Mouse (Mus musculus): ENCODE data around the gene Gfral. TPM values are rescaled to one million over a fixed set of nuclear protein-coding genes. Genes with fewer than 3 reads are reported as not detected.
"Not testable (repeated sequence)": the region's sequence is repeated elsewhere in the genome, so short reads cannot be mapped to it uniquely, and the experiment has no call there.

Gene Gfral
- polyA plus RNA-seq, 1 experiment from 2014 or later: not detected

DNA sequence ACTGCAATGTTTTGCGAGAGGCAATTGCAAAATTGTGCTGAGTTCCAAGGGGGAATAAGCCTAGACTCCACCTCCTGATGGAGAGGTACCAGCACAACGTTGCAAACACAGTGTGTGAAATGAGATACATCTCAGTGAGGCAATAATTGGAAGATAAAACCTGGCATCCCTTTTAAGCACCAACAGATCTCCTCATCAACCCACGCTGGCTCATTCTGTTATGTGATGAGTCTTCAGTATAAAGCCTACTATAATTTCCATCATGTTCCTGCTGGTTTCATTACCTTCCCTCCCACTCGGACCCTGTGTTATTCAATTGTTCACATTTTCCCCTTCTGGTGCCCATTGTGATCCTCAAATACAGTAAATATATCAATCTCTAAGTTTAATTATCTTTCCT, 1.2 kb upstream of the Gfral start:
- no peak overlapping the region for H3K9ac ChIP-seq
- no peak for ATAC-seq (ENCODE audit: insufficient number of reproducible peaks, insufficient read depth, low FRiP score, low TSS enrichment)
- no peaks in the 10 kb centered on the region for H3K27me3 ChIP-seq
- H3K4me1 ChIP-seq: no peaks in the 10 kb centered on the region
- no peak overlapping the region for H3K4me2 ChIP-seq (replicated peaks)
- no peaks in the 10 kb centered on the region for H3K36me3 ChIP-seq
- H3K9me3 ChIP-seq: no peaks in the 10 kb centered on the region
- WGBS: 68% methylated on average over 4 of the region's 4 CpGs
- H3K4me3 ChIP-seq: no peak overlapping the region
- no peak overlapping the region for H3K27ac ChIP-seq

DNA sequence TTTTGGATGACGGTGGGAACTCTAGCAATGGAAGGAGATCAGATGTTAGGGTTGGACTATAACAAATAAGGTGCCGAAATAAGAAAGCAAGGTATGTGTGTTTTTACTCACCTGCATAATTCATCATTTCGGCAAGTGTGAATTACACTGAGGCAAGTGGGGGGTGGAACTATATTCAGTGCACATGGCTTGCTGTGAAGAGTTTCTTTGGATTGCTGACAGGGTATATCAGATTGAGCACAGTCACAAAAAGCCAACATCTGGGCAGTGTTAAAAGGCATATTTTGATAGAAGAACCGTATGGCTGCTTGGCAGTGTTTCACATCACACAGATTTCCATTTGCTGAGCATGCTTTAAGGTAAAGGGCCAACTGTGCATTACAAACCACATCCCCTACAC, 16.5 kb downstream of the Gfral start:
- no peak overlapping the region for H3K4me3 ChIP-seq
- no peaks in the 10 kb centered on the region for H3K27me3 ChIP-seq
- no peak for ATAC-seq (ENCODE audit: insufficient number of reproducible peaks, insufficient read depth, low FRiP score, low TSS enrichment)
- H3K9me3 ChIP-seq: no peaks in the 10 kb centered on the region
- no peak overlapping the region for H3K4me2 ChIP-seq (replicated peaks)
- H3K27ac ChIP-seq: no peak overlapping the region
- no peak overlapping the region for H3K9ac ChIP-seq
- H3K4me1 ChIP-seq: no peaks in the 10 kb centered on the region
- WGBS: 74% methylated on average over 4 of the region's 4 CpGs
- H3K36me3 ChIP-seq: no peaks in the 10 kb centered on the region

DNA sequence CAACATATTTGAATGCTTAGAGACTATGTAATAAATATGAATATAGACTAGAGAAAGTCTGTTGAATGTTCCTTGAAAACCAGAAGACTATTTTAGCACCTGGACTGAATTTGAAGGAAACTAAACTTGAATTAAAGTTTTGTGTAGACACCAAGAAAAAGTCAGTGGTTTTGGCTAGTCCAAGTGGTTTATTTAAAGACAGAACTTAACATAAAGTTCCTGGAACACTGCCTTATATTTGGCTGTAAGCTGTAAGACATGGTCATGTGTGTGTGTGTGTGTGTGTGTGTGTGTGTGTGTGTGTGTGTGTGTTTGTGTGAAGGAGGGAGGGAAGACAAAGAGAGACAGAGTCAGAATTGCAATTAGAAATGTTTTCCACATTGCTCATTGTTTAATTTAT, 34.2 kb downstream of the Gfral start:
- Histone ChIP-seq H3K27me3 (no peaks in the 10 kb centered on the region), H3K4me3 (no peak overlapping the region), H3K36me3 (no peaks in the 10 kb centered on the region), H3K4me2 (replicated peaks) (no peak overlapping the region), H3K9ac (no peak overlapping the region), H3K27ac (no peak overlapping the region), H3K4me1 (no peaks in the 10 kb centered on the region), H3K9me3 (no peaks in the 10 kb centered on the region)
- ATAC-seq (ENCODE audit: insufficient number of reproducible peaks, insufficient read depth, low FRiP score, low TSS enrichment): no peak

DNA sequence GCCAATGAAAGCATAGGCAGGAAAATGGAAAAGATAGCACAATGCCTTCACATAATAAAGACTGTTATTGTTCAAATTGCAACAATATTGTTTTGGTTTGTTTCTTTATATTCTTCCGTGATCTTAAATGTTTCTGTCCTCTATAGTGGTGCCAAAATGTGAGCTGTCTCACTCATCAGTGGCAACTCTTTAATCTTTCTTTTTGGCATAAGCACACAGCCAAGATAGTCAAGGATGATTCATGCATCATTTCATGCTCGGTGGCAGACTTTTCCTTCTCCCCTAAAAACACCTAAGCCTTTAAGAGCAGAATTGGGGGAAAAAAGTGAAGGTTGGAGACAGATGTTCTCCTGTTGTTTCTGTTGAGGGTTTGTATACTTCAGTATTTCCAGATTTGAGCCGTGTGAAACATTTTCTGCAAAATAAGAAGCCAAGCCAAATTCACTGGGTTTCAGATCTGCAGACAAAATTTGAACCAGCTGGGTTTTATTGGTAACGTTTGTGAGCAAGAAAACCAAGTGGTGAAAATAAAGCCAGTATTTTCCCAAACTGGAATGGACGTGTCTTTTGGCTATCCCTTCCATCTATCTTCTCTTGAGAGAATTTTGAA, 40.7 kb downstream of the Gfral start:
- Histone ChIP-seq H3K9me3 (no peaks in the 10 kb centered on the region), H3K4me1 (no peaks in the 10 kb centered on the region), H3K27ac (no peak overlapping the region), H3K9ac (no peak overlapping the region), H3K4me3 (no peak overlapping the region), H3K4me2 (replicated peaks) (no peak overlapping the region), H3K27me3 (no peaks in the 10 kb centered on the region), H3K36me3 (no peaks in the 10 kb centered on the region)
- 43% methylated on average over 5 of the region's 5 CpGs for WGBS
- ATAC-seq (ENCODE audit: insufficient number of reproducible peaks, insufficient read depth, low FRiP score, low TSS enrichment): no peak

DNA sequence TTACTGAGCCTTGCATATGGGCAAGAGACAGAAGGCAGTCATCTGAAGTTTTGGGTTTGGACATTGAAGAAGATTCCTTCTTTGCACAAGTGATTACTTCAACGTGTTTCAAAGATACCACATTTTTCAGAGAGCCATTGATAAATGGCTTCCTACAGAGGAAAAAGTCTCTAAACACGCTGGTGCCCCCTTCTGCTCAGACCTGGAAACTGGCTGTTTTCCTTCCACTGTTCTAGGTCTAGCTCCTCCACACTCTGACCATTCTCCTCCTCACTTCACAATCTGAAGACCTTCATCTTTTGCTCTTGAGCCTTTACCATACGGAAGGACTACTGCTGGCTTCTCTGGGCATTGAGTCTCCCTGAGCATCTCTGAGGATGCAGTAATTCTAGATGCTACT, 45.1 kb downstream of the Gfral start:
- Histone ChIP-seq H3K4me3 (no peak overlapping the region), H3K9ac (no peak overlapping the region), H3K4me1 (no peaks in the 10 kb centered on the region), H3K36me3 (no peaks in the 10 kb centered on the region), H3K27me3 (no peaks in the 10 kb centered on the region), H3K9me3 (no peaks in the 10 kb centered on the region), H3K4me2 (replicated peaks) (no peak overlapping the region), H3K27ac (no peak overlapping the region)
- ATAC-seq (ENCODE audit: insufficient number of reproducible peaks, insufficient read depth, low FRiP score, low TSS enrichment): no peak
- WGBS: 54% methylated on average over 3 of the region's 3 CpGs

- Histone ChIP-seq H3K27me3 (no peaks in the 10 kb centered on the region), H3K36me3 (no peaks in the 10 kb centered on the region), H3K4me2 (replicated peaks) (no peak overlapping the region), H3K27ac (no peak overlapping the region), H3K4me1 (no peaks in the 10 kb centered on the region), H3K4me3 (no peak overlapping the region), H3K9me3 (no peaks in the 10 kb centered on the region), H3K9ac (no peak overlapping the region)
- WGBS: 50% methylated on average over 8 of the region's 8 CpGs
- no peak for ATAC-seq (ENCODE audit: insufficient number of reproducible peaks, insufficient read depth, low FRiP score, low TSS enrichment)
Measured at GRCm38 (mm10) chr9:76162446-76162845, 51.0 kb downstream of the Gfral start.

- Histone ChIP-seq H3K4me1 (no peaks in the 10 kb centered on the region), H3K27ac (no peak overlapping the region), H3K4me3 (no peak overlapping the region), H3K4me2 (replicated peaks) (no peak overlapping the region), H3K9me3 (no peaks in the 10 kb centered on the region), H3K9ac (no peak overlapping the region), H3K36me3 (no peaks in the 10 kb centered on the region), H3K27me3 (no peaks in the 10 kb centered on the region)
- WGBS: 67% methylated on average over 3 of the region's 3 CpGs
- ATAC-seq (ENCODE audit: insufficient number of reproducible peaks, insufficient read depth, low FRiP score, low TSS enrichment): no peak
Measured at GRCm38 (mm10) chr9:76145593-76145992, 67.9 kb downstream of the Gfral start.

GRCm38 (mm10) chr9:76138378-76139109, 74.9 kb downstream of the Gfral start:
- no peak overlapping the region for H3K4me3 ChIP-seq
- H3K9ac ChIP-seq: no peak overlapping the region
- no peak overlapping the region for H3K27ac ChIP-seq
- no peak overlapping the region for H3K4me2 ChIP-seq (replicated peaks)
- WGBS: 75% methylated on average over 3 of the region's 3 CpGs
- H3K9me3 ChIP-seq: no peaks in the 10 kb centered on the region
- H3K36me3 ChIP-seq: no peaks in the 10 kb centered on the region
- ATAC-seq (ENCODE audit: insufficient number of reproducible peaks, insufficient read depth, low FRiP score, low TSS enrichment): no peak
- no peaks in the 10 kb centered on the region for H3K4me1 ChIP-seq
- no peaks in the 10 kb centered on the region for H3K27me3 ChIP-seq

DNA sequence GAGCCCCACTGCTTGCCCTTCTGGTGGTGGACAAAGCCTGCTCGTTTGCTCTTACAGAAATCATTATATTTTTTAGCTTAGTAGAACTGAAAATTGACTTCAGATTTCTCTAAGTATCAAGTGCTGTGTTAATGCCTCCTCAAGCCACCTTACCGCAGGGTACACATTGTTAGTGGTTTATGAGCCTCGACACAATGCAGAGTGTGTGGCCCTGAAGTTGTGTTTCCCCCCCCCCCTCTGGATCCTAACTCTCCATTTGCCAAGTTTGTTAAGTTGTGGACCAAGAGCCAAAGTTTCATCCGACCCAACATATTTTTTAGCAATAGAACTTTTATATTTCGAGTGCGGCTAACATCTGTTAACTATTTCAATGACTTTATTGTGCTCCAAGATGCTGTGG, 79.4 kb downstream of the Gfral start:
- 84% methylated on average over 6 of the region's 6 CpGs for WGBS
- no peak overlapping the region for H3K9ac ChIP-seq
- no peaks in the 10 kb centered on the region for H3K27me3 ChIP-seq
- ATAC-seq (ENCODE audit: insufficient number of reproducible peaks, insufficient read depth, low FRiP score, low TSS enrichment): no peak
- no peak overlapping the region for H3K27ac ChIP-seq
- H3K4me2 ChIP-seq (replicated peaks): no peak overlapping the region
- H3K4me3 ChIP-seq: no peak overlapping the region
- H3K36me3 ChIP-seq: no peaks in the 10 kb centered on the region
- no peaks in the 10 kb centered on the region for H3K9me3 ChIP-seq
- no peaks in the 10 kb centered on the region for H3K4me1 ChIP-seq

- WGBS: 77% methylated on average over 1 of the region's 1 CpGs
- no peak overlapping the region for H3K4me2 ChIP-seq (replicated peaks)
- H3K9me3 ChIP-seq: no peaks in the 10 kb centered on the region
- no peak overlapping the region for H3K4me3 ChIP-seq
- no peak for ATAC-seq (ENCODE audit: insufficient number of reproducible peaks, insufficient read depth, low FRiP score, low TSS enrichment)
- no peaks in the 10 kb centered on the region for H3K27me3 ChIP-seq
- no peaks in the 10 kb centered on the region for H3K36me3 ChIP-seq
- no peak overlapping the region for H3K27ac ChIP-seq
- H3K9ac ChIP-seq: no peak overlapping the region
- no peaks in the 10 kb centered on the region for H3K4me1 ChIP-seq
Measured at GRCm38 (mm10) chr9:76129353-76129752, 84.1 kb downstream of the Gfral start.

GRCm38 (mm10) chr9:76124249-76124648, 89.2 kb downstream of the Gfral start:
- ATAC-seq (ENCODE audit: insufficient number of reproducible peaks, insufficient read depth, low FRiP score, low TSS enrichment): no peak
- whole genome bisulfite sequencing: 75% methylated on average over 4 of the region's 4 CpGs
- no peak overlapping the region for H3K4me3 ChIP-seq

DNA sequence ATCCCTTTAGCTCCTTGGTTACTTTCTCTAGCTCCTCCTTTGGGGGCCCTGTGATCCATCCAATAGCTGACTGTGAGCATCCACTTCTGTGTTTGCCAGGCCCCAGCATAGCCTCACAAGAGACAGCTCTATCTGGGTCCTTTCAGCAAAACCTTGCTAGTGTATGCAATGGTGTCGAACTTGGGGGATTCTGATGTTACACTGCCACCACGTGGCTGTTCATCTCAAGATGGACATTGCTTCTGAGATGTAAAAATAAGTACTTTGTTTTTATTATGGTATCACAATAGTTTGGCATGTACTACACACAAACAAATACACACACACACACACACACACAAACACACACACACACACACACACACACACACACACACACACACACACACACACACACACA, 90.6 kb downstream of the Gfral start:
- WGBS: 0% methylated on average over 2 of the region's 2 CpGs
- not testable (repeated sequence) for ATAC-seq (ENCODE audit: insufficient number of reproducible peaks, insufficient read depth, low FRiP score, low TSS enrichment); H3K9me3 ChIP-seq

More at GRCm38 (mm10) chr9:76124249-76124648, 89.2 kb downstream of the Gfral start:
- Histone ChIP-seq H3K36me3 (no peaks in the 10 kb centered on the region), H3K9me3 (no peaks in the 10 kb centered on the region), H3K4me2 (replicated peaks) (no peak overlapping the region), H3K27ac (no peak overlapping the region), H3K4me1 (no peaks in the 10 kb centered on the region), H3K27me3 (no peaks in the 10 kb centered on the region), H3K9ac (no peak overlapping the region)

More for the DNA sequence above, 90.6 kb downstream of the Gfral start:
- H3K27ac ChIP-seq; H3K4me1 ChIP-seq; H3K9ac ChIP-seq; H3K27me3 ChIP-seq; H3K4me3 ChIP-seq; H3K36me3 ChIP-seq; H3K4me2 ChIP-seq (replicated peaks): not testable (repeated sequence)
